Mouse (Mus musculus) midbrain, embryonic 12.5 days (tissue): Measurements from ENCODE around the gene Dock8. TPM values are rescaled to one million over a fixed set of nuclear protein-coding genes. Genes with fewer than 3 reads are reported as not detected.

ENCODE experiments used
- ATAC-seq: fragments of 200-750 bp; cut with Nextera tagmentation; 2 replicates; pipeline ENCODE4 v1.8.0; 2017; ENCODE audit warnings: low read depth, moderate TSS enrichment, moderate library complexity; ENCODE audit not compliant: low FRiP score
- H3K27ac ChIP-seq: fragments of 300-500 bp; sonication (generic); replicated peaks from 2 replicates; pipeline ENCODE4 v1.5.1; 2016; ENCODE audit warnings: mild to moderate bottlenecking
- H3K27me3 ChIP-seq: fragments of 300-500 bp; sonication (generic); 2 replicates; pipeline ENCODE4 v1.6.1; 2016; ENCODE audit warnings: mild to moderate bottlenecking
- H3K36me3 ChIP-seq: fragments of 300-500 bp; sonication (generic); 2 replicates; pipeline ENCODE4 v1.6.1; 2016
- H3K4me1 ChIP-seq: fragments of 300-500 bp; sonication (generic); 2 replicates; pipeline ENCODE4 v1.6.1; 2016
- H3K4me2 ChIP-seq: fragments of 300-500 bp; sonication (generic); replicated peaks from 2 replicates; pipeline ENCODE4 v1.6.1; 2016; ENCODE audit warnings: mild to moderate bottlenecking, moderate library complexity
- H3K4me3 ChIP-seq: fragments of 300-500 bp; sonication (generic); 2 replicates; pipeline ENCODE4 v1.5.1; 2016; ENCODE audit warnings: mild to moderate bottlenecking
- H3K9ac ChIP-seq: fragments of 300-500 bp; sonication (generic); replicated peaks from 2 replicates; pipeline ENCODE4 v1.6.1; 2016; ENCODE audit warnings: mild to moderate bottlenecking, moderate library complexity
- H3K9me3 ChIP-seq: fragments of 300-500 bp; sonication (generic); 2 replicates; pipeline ENCODE4 v1.6.1; 2016; ENCODE audit warnings: mild to moderate bottlenecking
- WGBS: fragments of 180-500 bp; shearing (Covaris S2); methylation state at CpG from one replicate; pipeline ENCODE4 v1.1.7; 2016; 5-methylcytosine and 5-hydroxymethylcytosine counted together
- polyA plus RNA-seq: library from polyadenylated mRNA; unstranded; fragments of >200 nt; fragmentation: Nextera tagmentation; extraction: Ambion mirVana; gene quantifications from 2 replicates; pipeline ENCODE4 v1.2.1, GENCODE M21; 2016

Gene Dock8
- polyA plus RNA-seq, 1 experiment from 2014 or later, result 1.3 TPM

DNA sequence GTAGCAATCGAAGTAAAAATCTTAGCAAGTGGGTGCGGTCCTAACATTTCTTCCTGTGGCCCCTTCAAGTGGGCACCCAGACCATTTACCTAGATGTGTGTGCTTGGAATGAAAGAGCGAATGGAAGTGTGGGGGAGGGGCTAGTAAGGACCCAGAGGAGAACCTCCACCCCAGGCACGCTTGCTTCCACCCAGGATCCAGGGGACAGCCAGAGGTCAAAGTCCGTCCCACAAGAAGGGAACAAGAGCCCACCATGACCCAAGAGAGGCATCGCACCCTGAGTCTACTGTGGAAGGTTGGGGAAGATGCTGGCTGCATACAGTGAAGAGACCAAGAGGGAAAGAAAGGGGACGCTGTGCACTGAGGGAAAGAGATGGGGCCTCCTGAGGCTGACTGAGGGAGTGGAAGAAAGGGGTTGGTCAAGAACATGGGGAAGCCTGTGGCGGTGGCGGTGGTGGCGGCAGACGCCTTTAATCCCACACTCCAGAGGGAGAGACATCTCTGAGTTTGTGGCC is 209.3 kb downstream of the Dock8 start:
- Histone ChIP-seq H3K4me1 (peaks cover 16% of the 10 kb centered on the region), H3K27me3 (peaks cover 41% of the 10 kb centered on the region), H3K4me2 (peak overlapping the region; percentile 48), H3K4me3 (no peak overlapping the region), H3K9ac (no peak overlapping the region), H3K9me3 (peaks cover 6% of the 10 kb centered on the region; the same call in 1 of the 2 replicates), H3K27ac (peak overlapping the region; percentile 47; the same call in 1 of the 2 replicates), H3K36me3 (no peaks in the 10 kb centered on the region)
- no peak; the same call in 1 of the 2 replicates for ATAC-seq
- WGBS, result 55% methylated on average over 11 of the region's 11 CpGs

DNA sequence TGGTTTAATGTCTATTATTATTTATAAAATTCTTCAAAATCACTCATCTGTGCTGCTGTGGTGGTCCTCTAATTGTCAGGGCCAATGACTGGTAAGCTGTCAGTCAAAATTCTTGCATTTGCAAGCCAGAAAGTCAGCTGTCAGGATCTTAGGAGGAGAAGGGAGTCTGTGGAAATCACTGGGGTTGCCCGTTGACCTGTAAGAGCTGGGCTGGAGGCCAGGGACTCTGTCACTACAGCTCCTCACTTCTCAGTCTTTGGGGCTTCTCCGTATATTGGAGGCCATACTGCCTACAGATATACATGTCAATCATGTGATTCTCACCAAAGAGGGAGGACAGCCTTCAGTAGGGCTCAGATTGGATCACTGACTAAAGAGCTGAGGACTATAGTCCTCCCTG is 221.3 kb downstream of the Dock8 start:
- H3K36me3 ChIP-seq, result no peaks in the 10 kb centered on the region
- no peak overlapping the region for H3K4me2 ChIP-seq
- H3K9ac ChIP-seq, result no peak overlapping the region
- WGBS, result 94% methylated on average over 2 of the region's 2 CpGs
- ATAC-seq, result no peak
- no peaks in the 10 kb centered on the region for H3K4me1 ChIP-seq
- no peaks in the 10 kb centered on the region for H3K9me3 ChIP-seq
- H3K27me3 ChIP-seq, result no peaks in the 10 kb centered on the region
- H3K4me3 ChIP-seq, result no peak overlapping the region
- no peak overlapping the region for H3K27ac ChIP-seq

DNA sequence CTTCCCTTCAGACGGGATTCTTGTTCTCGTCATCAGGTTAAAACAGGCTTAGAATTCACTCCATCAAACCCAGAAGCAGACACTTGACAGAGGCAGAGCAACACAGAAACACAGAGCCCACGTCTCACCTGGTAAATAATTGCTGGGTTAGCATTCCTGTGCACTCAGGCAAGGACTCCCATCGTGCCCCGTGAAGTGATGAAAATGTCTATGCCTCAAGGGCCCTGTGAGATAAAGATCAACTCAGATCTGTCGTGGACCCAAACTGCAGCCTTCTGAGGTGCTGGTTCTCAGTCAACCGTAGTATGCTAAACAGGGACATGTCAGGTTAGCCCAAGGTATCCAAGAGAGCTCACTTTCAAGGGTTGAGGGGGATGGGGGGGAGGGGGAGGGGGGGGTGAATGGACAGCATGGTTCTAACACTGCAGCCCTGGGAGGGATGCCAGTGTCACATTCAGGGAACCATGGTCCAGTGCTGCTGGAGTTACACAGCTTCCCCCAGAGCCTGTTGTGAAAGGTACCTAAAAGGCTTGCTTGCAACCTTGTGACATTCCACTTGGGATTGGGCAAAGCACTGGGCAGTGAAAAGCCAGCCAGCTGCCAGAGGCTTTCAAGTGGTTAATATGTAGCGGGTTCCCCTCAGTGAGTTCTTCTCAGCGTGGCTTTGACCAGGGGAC is 222.8 kb downstream of the Dock8 start:
- no peak overlapping the region for H3K9ac ChIP-seq
- H3K4me2 ChIP-seq, result no peak overlapping the region
- no peak for ATAC-seq
- H3K9me3 ChIP-seq, result no peaks in the 10 kb centered on the region
- no peaks in the 10 kb centered on the region for H3K27me3 ChIP-seq
- H3K4me1 ChIP-seq, result no peaks in the 10 kb centered on the region
- H3K27ac ChIP-seq, result no peak overlapping the region
- no peaks in the 10 kb centered on the region for H3K36me3 ChIP-seq
- H3K4me3 ChIP-seq, result no peak overlapping the region
- WGBS, result 80% methylated on average over 9 of the region's 9 CpGs

DNA sequence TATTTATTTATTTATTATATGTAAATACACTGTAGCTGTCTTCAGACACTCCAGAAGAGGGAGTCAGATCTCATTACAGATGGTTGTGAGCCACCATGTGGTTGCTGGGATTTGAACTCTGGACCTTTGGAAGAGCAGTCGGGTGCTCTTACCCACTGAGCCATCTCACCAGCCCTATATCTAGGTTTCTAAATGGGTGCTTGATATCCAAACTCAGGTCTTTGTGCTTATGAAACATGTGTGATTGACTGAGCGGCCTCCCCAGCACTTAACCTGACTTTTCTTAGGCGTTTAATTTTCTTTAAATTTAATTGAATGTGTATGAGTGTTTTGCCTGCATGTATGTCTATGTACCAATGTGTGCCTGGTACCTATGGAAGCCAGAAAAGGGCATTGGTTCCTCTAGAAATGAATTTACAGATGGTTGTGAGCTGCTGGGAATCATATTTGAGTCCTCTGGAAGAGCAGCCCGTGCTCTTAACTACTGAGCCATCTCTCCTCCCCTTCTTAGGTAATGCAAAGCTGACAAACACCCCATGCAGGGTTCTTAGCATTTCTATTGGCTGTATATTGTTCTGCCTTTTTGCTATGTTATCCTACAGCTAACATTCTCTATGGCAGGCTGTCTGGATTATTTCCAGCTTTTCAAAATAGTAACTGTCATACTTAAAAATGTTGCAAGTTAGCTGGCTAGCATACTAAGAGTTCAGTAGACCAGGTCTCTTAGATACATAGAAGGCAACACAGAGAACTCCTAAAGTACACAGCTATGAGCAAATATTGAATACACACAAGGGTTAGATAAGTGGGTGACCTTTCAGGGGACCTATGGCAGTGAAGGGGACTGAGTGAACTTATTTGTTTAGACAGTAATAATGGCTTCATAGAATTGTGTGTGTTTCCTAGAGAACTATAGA is 231.0 kb downstream of the Dock8 start:
- Histone ChIP-seq H3K4me3 (no peak overlapping the region), H3K9me3 (no peaks in the 10 kb centered on the region), H3K4me2 (no peak overlapping the region), H3K4me1 (no peaks in the 10 kb centered on the region), H3K9ac (no peak overlapping the region), H3K27me3 (peaks cover 4% of the 10 kb centered on the region), H3K36me3 (no peaks in the 10 kb centered on the region), H3K27ac (no peak overlapping the region)
- WGBS, result 84% methylated on average over 4 of the region's 4 CpGs
- no peak for ATAC-seq

DNA sequence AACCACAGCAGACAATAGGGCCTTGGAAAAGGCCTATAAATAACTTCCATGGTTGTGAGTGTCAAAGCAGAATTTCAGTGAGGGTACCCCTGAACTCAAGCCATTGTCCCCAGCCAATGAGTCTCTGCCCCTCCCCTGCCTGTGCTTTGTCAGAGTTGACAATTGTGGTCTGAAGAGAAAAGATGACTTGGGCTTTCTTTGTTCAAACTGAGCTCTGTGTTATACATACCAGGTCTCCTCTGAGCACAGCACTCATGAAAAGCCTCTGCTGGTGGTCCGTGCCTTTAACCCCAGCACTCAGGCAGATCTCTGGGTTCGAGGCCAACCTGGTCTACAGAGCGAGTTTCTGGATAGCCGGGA is 231.6 kb downstream of the Dock8 start:
- no peak overlapping the region for H3K4me2 ChIP-seq
- no peak overlapping the region for H3K9ac ChIP-seq
- peaks cover 9% of the 10 kb centered on the region for H3K27me3 ChIP-seq
- H3K4me1 ChIP-seq, result no peaks in the 10 kb centered on the region
- ATAC-seq, result no peak
- H3K36me3 ChIP-seq, result no peaks in the 10 kb centered on the region
- H3K4me3 ChIP-seq, result no peak overlapping the region
- no peak overlapping the region for H3K27ac ChIP-seq
- 56% methylated on average over 4 of the region's 4 CpGs for WGBS
- no peaks in the 10 kb centered on the region for H3K9me3 ChIP-seq

DNA sequence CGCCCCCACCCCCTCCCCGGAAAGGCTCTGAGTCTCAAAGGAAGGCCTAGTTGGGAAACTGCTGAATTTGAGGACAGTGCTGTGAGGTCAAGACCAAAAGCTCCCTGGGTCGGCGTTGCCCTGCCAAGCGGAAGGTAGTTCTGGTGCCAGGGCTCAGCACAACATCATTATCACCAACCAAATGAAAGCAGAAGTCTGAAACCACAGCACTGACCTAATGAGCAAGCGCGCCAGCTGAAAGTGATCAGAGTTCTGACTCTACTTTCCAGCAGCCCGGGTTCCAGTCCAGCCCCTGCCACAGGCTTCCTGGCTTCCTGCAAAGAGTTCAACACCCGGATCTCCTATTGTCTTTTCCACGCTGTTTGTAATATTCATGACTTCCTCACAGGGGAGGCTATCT is 232.7 kb downstream of the Dock8 start:
- 71% methylated on average over 10 of the region's 10 CpGs for WGBS
- no peaks in the 10 kb centered on the region for H3K36me3 ChIP-seq
- no peaks in the 10 kb centered on the region for H3K4me1 ChIP-seq
- no peak overlapping the region for H3K27ac ChIP-seq
- H3K4me3 ChIP-seq, result no peak overlapping the region
- no peaks in the 10 kb centered on the region for H3K9me3 ChIP-seq
- H3K4me2 ChIP-seq, result no peak overlapping the region
- H3K27me3 ChIP-seq, result peaks cover 15% of the 10 kb centered on the region
- H3K9ac ChIP-seq, result no peak overlapping the region
- ATAC-seq, result no peak

DNA sequence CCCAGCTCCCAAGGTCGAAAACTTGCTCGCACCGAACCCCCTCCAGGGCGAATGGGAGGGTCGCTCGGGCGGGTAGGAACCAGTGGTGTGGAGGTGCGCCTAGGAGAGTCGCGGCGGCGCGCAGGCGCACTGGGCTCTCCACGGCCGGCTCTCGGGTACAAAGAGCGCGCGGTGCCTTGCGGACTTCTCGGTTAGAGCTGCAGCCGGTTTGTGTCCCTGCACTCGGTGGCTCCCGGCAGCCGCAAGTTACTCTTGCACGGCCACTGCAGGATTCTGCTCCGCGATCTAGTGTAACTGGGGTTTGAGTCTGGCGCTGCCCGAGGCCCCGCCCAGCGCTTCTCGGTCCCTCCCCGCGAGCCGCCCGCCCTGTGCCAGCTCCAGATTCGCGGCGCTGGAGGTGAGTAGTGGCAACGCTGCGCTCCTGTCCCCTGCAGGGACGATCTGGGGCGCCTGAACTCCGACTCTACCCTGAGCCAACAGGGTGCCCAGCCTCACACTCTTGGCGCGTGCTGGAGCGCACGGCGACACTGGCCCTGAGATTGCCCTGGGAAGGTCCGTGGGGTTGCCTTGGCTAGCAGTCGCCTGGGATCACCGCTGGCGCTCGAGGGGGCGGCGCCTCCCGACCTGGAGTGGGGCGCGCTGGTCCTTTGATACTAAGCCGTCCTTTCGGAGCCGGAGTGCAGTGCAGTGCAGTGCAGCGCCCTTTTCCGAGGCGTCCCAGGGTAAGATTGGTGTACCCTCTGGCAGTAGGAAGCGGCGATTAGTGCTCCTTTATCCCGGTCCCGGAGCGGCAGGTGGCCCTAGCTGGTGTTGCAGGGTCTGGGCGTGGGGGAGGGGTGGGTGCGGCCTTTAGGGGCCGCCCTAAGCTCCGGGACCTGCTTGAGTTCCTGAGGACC is 237.5 kb downstream of the Dock8 start, which contains the start of gene Kank1:
Kank1 (plus strand) TSS at position 380 of the 896 bp plus-strand sequence.
- no peaks in the 10 kb centered on the region for H3K9me3 ChIP-seq
- H3K4me1 ChIP-seq, result peaks cover 11% of the 10 kb centered on the region; the same call in 1 of the 2 replicates
- WGBS, result under 1% methylated on average over 76 of the region's 76 CpGs
- peaks cover 21% of the 10 kb centered on the region for H3K27me3 ChIP-seq
- peak; percentile 91 for ATAC-seq
- H3K9ac ChIP-seq, result peak within 1 kb of the TSS; percentile 67
- peak within 1 kb of the TSS; percentile 99 for H3K4me2 ChIP-seq
- peak within 1 kb of the TSS; percentile 69 for H3K27ac ChIP-seq
- H3K36me3 ChIP-seq, result no peaks in the 10 kb centered on the region
- H3K4me3 ChIP-seq, result peak within 1 kb of the TSS; percentile 72

DNA sequence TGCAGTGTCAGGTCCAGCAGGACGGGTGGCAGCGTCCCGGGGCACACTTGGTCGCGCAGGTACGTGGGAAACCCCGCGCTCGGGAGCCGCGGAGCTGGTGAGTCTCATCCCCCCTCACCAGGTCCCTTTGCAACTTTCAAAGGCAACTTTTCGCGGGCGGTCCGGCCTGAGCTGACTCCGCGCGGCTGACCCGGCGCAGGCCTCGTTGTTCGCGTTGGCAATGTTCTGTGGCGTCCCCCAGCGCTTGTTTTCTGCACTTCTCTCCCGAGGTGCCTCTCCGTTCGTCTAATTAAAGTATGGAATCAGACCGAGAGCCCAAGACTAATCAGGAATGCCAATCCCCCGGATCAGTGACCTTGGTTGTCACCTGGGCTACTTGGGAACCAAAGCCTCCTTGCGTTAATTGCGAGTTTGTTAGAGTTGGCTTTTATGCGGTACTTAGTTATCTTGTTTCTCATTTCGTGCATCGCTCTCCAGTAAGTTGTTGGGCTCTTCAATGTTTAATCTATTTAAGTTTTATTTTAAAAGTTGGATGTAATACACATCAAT is 238.2 kb downstream of the Dock8 start:
- under 1% methylated on average over 35 of the region's 35 CpGs for WGBS
- Histone ChIP-seq H3K36me3 (no peaks in the 10 kb centered on the region), H3K9me3 (no peaks in the 10 kb centered on the region), H3K27me3 (peaks cover 21% of the 10 kb centered on the region), H3K4me2 (peak overlapping the region; percentile 99), H3K27ac (no peak overlapping the region), H3K4me3 (peak overlapping the region; percentile 72), H3K4me1 (peaks cover 11% of the 10 kb centered on the region; the same call in 1 of the 2 replicates), H3K9ac (peak overlapping the region; percentile 67)
- peak; percentile 5; the same call in 1 of the 2 replicates for ATAC-seq

DNA sequence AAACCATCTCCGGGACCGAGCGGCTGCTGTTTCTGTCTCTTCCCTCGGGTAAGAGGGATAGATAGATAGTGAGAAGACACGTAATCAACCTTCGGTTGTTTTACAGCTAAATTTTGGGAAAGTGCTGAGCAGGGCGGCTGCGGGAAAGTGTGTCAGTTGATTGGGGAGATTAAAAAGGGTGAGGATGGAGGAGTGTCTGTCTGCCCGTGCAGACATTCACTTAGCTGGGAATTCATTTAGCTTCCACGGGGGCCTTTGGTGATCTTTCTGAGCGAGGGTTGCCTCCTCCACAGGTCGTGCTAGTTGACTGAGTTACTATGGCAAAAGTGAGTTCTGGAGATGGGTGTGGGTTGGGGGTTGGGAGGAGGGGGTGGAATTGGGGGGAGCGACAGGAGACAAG is 238.8 kb downstream of the Dock8 start:
- Histone ChIP-seq H3K4me2 (peak overlapping the region; percentile 99), H3K4me3 (peak overlapping the region; percentile 72), H3K27me3 (peaks cover 21% of the 10 kb centered on the region), H3K36me3 (no peaks in the 10 kb centered on the region), H3K9me3 (no peaks in the 10 kb centered on the region), H3K4me1 (peaks cover 11% of the 10 kb centered on the region; the same call in 1 of the 2 replicates), H3K27ac (no peak overlapping the region), H3K9ac (no peak overlapping the region)
- ATAC-seq, result no peak
- WGBS, result 3% methylated on average over 13 of the region's 13 CpGs

DNA sequence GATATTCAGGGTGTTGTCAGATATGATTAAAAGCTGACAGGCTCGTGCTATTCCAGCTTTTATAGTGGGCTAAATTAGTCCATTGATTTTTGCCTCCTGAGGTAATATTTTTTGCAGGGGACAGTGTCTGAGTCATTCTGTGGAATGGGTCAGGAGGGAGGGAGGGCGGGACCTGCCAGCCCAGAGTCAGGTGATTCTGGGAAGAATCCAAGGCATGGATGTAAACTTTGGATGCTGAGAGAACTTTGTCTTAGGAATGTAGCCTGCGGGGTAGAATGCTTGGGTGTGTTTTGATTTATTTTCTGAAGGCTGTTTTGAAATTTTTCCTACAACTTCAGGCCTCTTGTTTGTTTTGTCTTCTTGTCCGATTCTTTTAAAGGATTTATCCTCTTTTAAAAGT is 244.2 kb downstream of the Dock8 start:
- Histone ChIP-seq H3K4me2 (no peak overlapping the region), H3K27ac (no peak overlapping the region), H3K9me3 (no peaks in the 10 kb centered on the region), H3K36me3 (no peaks in the 10 kb centered on the region), H3K27me3 (no peaks in the 10 kb centered on the region), H3K4me1 (0 out of 2 replicates have a peak, but pooled peaks cover 2% of the 10 kb centered on the region), H3K9ac (no peak overlapping the region), H3K4me3 (no peak overlapping the region)
- 79% methylated on average over 4 of the region's 4 CpGs for WGBS
- ATAC-seq, result no peak

DNA sequence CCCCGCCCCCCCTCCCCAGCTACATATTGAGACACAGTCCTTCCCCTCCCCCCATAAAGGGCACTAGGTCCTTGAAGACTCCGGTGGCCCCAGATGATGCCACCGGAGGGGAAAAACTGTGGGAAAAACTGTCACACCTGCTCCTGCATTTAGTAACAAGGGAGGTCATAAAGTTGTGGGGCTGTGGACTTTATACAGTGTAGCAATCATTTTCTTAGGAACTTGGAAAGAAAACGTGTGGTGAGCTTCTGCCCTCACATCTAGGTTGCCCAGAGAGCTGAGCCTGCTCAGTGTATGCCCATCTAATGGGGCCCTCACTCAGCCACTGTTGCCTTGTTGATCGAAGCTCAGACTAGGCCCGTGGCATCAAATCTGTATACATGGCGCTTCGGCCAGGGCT is 246.7 kb downstream of the Dock8 start:
- no peak overlapping the region for H3K4me2 ChIP-seq
- no peak for ATAC-seq
- no peaks in the 10 kb centered on the region for H3K27me3 ChIP-seq
- H3K4me1 ChIP-seq, result 0 out of 2 replicates have a peak, but pooled peaks cover 5% of the 10 kb centered on the region
- 97% methylated on average over 8 of the region's 8 CpGs for WGBS
- no peak overlapping the region for H3K4me3 ChIP-seq
- H3K27ac ChIP-seq, result no peak overlapping the region
- no peak overlapping the region for H3K9ac ChIP-seq
- H3K9me3 ChIP-seq, result no peaks in the 10 kb centered on the region
- no peaks in the 10 kb centered on the region for H3K36me3 ChIP-seq
